Mouse (Mus musculus) ES-E14 (cell line): ENCODE results near the gene Mocs3.

Source experiments
- CHD2 ChIP-seq: IDR thresholded peaks from 2 replicates; pipeline ENCODE4 v1.6.1; 2014; ENCODE audit warnings: mild to moderate bottlenecking, low read depth, low read length, inconsistent platforms
- MAFK ChIP-seq: IDR thresholded peaks from 2 replicates; pipeline ENCODE4 v1.6.1; 2014; ENCODE audit warnings: mild to moderate bottlenecking, low read depth, low read length, inconsistent platforms; ENCODE audit not compliant: insufficient read depth

DNA sequence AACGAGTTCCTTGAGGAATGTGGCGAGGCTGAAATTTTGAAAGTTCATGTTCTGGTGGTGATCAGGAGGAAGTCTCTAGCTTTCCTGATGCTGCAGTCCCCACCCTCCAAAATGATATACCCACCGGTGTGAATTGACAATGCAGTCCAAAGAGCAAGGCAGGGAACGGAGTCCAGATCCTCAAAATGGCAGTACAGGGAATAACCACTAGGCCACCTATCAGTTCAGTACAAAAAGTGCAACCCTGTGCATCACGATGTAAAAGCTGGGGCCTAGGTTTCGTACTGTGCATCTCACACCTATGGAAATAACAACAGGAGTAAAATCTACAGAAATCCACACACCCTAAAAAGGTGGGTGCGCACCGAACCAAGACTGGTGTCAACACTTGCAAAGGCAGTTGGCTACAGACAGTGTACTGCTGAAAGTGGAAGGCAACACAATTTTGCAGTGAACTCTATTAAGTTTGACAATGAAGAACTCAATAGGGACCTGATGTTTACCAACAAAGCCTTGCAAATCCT is 25.9 kb upstream of the Mocs3 start:
- TF ChIP-seq MAFK (no peak), CHD2 (no peak)
